Mouse (Mus musculus): ENCODE measurements around the gene Atp8b4.

The Atp8b4 gene

DNA sequence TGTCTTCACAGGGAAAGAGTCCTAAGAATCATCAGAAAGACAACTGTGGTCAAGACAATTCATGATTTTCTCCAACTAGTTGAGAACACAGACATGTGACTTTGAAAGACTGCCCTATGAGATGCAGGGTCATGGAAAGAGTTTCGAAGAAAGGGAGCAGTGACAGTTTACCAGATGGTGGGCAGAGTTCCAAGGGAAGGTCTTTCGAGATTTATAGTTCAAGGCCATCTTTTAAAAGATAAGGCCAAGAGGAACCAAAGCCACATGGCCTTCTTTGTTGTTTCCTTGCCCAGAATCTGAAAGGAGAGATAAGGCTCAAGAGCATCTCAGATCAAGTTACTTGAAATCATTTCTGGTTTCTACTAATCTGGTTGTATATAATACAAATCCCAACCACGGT, 225.0 kb downstream of the Atp8b4 start:
- DNase-seq = no peak

DNA sequence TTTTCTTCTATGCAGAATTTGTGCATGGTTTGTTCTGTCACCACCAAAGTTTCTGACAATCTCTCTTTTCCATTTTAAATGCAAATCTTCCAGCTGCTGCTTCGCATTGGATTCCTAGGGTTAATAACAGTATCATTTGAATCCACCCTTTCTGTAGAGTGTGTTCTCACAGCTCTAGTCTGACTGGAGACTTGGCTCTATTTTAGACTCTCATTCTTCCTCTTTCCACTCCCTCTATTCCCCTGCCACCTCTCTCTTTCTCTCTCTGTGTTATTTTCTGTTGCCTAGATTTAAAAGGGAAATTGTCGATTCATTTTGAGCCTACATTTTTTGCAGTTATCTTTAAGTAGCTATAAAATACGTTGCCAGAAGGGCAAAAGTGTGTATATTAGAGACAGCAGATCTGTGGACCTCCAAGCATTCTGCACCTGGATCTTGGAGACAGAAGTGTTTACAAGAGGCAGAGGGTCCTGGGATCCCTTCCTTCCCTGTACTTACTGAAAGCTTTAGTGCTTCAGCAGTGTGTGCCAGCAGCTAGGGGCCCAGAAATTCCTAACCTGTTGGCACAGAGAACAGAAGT, 225.6 kb downstream of the Atp8b4 start:
- no peak for DNase-seq

DNA sequence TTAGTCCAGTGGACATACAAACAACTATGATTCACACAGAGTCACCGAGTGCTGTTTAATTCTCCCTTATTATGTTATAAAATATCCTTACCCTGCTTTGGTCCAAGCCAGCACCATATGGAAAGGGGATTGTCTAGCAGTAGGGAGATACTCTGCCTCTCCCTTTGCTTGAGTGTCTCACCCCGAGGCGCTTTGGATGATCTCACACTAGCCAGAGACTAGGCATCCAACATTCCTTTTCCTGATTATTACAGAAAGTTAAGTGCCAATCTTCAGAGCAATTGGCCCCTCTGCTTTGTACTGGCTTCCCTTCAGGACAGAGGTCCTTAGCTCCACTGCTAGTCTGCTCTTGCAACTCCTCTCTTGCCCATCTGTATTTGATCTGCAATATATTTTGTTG, 226.2 kb downstream of the Atp8b4 start:
- DNase-seq = no peak
